Mouse (Mus musculus): ENCODE data around the gene Slc23a2. TPM values are rescaled to one million over a fixed set of nuclear protein-coding genes. Genes with fewer than 3 reads are reported as not detected.
A peak's percentile ranks its signal among the peaks of the same experiment; 100 is the strongest.

Gene Slc23a2
- total RNA-seq, 2 experiments from 2014 or later: 125 to 132 TPM

- intact Hi-C loops (cut with DNase I): loop anchor here (5.0 kb wide), 1 partner anchor 34 kb away; no protein-coding TSS in a partner anchor
Measured at GRCm38 (mm10) chr2:132063776-132064175, 81.1 kb downstream of the Slc23a2 start.

GRCm38 (mm10) chr2:132061884-132062283, 83.0 kb downstream of the Slc23a2 start:
- intact Hi-C loops (cut with DNase I): loop anchor here (5.0 kb wide), 1 partner anchor 35 kb away; no protein-coding TSS in a partner anchor

More at GRCm38 (mm10) chr2:132063776-132064175, 81.1 kb downstream of the Slc23a2 start:
- DNase-seq (ENCODE audit: low spot score in 2 of 2): no peak

GRCm38 (mm10) chr2:132059919-132060318, 85.0 kb downstream of the Slc23a2 start:
- intact Hi-C loops (cut with DNase I): loop anchor here (5.0 kb wide), 2 partner anchors 37 to 78 kb away; no protein-coding TSS in a partner anchor
- DNase-seq (ENCODE audit: low spot score in 2 of 2): no peak

More at GRCm38 (mm10) chr2:132061884-132062283, 83.0 kb downstream of the Slc23a2 start:
- no peak for DNase-seq (ENCODE audit: low spot score in 2 of 2)

- intact Hi-C loops (cut with DNase I): loop anchor here (5.0 kb wide), 1 partner anchor 73 kb away; no protein-coding TSS in a partner anchor
- no peak for DNase-seq (ENCODE audit: low spot score in 2 of 2)
Measured at GRCm38 (mm10) chr2:132055349-132055753, 89.6 kb downstream of the Slc23a2 start.

- no peak for DNase-seq (ENCODE audit: low spot score in 2 of 2)
- intact Hi-C loops (cut with DNase I): no loop called here
Measured at GRCm38 (mm10) chr2:132053824-132054223, 91.1 kb downstream of the Slc23a2 start.

GRCm38 (mm10) chr2:132051798-132052197, 93.1 kb downstream of the Slc23a2 start:
- intact Hi-C loops (cut with DNase I): no loop called here
- no peak for DNase-seq (ENCODE audit: low spot score in 2 of 2)

GRCm38 (mm10) chr2:132049921-132050320, 95.0 kb downstream of the Slc23a2 start:
- intact Hi-C loops (cut with DNase I): no loop called here

GRCm38 (mm10) chr2:132049491-132049890, 95.4 kb downstream of the Slc23a2 start:
- DNase-seq (ENCODE audit: low spot score in 2 of 2): no peak
- intact Hi-C loops (cut with DNase I): no loop called here

More at GRCm38 (mm10) chr2:132049921-132050320, 95.0 kb downstream of the Slc23a2 start:
- DNase-seq (ENCODE audit: low spot score in 2 of 2): no peak

GRCm38 (mm10) chr2:132048143-132048772, 96.7 kb downstream of the Slc23a2 start:
- intact Hi-C loops (cut with DNase I): no loop called here

GRCm38 (mm10) chr2:132047364-132047763, 97.5 kb downstream of the Slc23a2 start:
- intact Hi-C loops (cut with DNase I): no loop called here
- no peak for DNase-seq (ENCODE audit: low spot score in 2 of 2)

More at GRCm38 (mm10) chr2:132048143-132048772, 96.7 kb downstream of the Slc23a2 start:
- no peak for DNase-seq (ENCODE audit: low spot score in 2 of 2)

GRCm38 (mm10) chr2:132046659-132047058, 98.2 kb downstream of the Slc23a2 start:
- intact Hi-C loops (cut with DNase I): no loop called here

GRCm38 (mm10) chr2:132044320-132045274, 100.3 kb downstream of the Slc23a2 start:
- intact Hi-C loops (cut with DNase I): no loop called here
- DNase-seq (ENCODE audit: low spot score in 2 of 2): no peak

More at GRCm38 (mm10) chr2:132046659-132047058, 98.2 kb downstream of the Slc23a2 start:
- no peak for DNase-seq (ENCODE audit: low spot score in 2 of 2)

- intact Hi-C loops (cut with DNase I): no loop called here
- DNase-seq (ENCODE audit: low spot score in 2 of 2): peak; percentile 54 to 60
Measured at GRCm38 (mm10) chr2:132043101-132043621, 101.7 kb downstream of the Slc23a2 start.

- DNase-seq (ENCODE audit: low spot score in 2 of 2): no peak
- intact Hi-C loops (cut with DNase I): no loop called here
Measured at GRCm38 (mm10) chr2:132039894-132040293, 105.0 kb downstream of the Slc23a2 start.

GRCm38 (mm10) chr2:132036326-132036725, 108.6 kb downstream of the Slc23a2 start:
- DNase-seq (ENCODE audit: low spot score in 2 of 2): no peak
- intact Hi-C loops (cut with DNase I): no loop called here

GRCm38 (mm10) chr2:132035470-132035835, 109.5 kb downstream of the Slc23a2 start:
- DNase-seq (ENCODE audit: low spot score in 2 of 2): no peak
- intact Hi-C loops (cut with DNase I): no loop called here

GRCm38 (mm10) chr2:132034590-132035469, 110.1 kb downstream of the Slc23a2 start:
- no peak for DNase-seq (ENCODE audit: low spot score in 2 of 2)
- intact Hi-C loops (cut with DNase I): no loop called here

- intact Hi-C loops (cut with DNase I): no loop called here
- no peak for DNase-seq (ENCODE audit: low spot score in 2 of 2)
Measured at GRCm38 (mm10) chr2:132031364-132032095, 113.4 kb downstream of the Slc23a2 start.
